Mouse (Mus musculus): ENCODE data around the gene Neurog1.

- TF ChIP-seq CTCF (conservative IDR thresholded peaks at IDR 0.05; ENCODE audit: insufficient read depth, insufficient read length, low read depth, low read length), result no peak
- TF ChIP-seq POLR2A (IDR thresholded peaks at IDR 0.05; ENCODE audit: low read depth, low read length), result no peak
These were observed 37.3 kb downstream of the Neurog1 start for GRCm38 (mm10) chr13:56214633-56215032.
